Mouse (Mus musculus) MEL (cell line): Measurements from ENCODE around the gene Gm11985.
A peak's percentile ranks its signal among the peaks of the same experiment; 100 is the strongest.
"Not testable (repeated sequence)": the region's sequence is repeated elsewhere in the genome, so short reads cannot be mapped to it uniquely, and the experiment has no call there.

Source experiments
- CHD2 ChIP-seq: IDR thresholded peaks from 2 replicates; pipeline ENCODE4 v1.6.1; 2011; ENCODE audit warnings: low read length, improper control_type of control experiment
- CTCF ChIP-seq, 3 experiments: IDR thresholded peaks in 2 of 3; conservative IDR thresholded peaks in 1 of 3; 2 replicates each; pipeline ENCODE4 v1.5.1; 2011 to 2012; ENCODE audit warnings: low read length in 3 of 3, low read depth in 2 of 3, mild to moderate bottlenecking in 2 of 3, improper control_type of control experiment in 1 of 3, inconsistent platforms in 1 of 3, mixed read lengths in 1 of 3, moderate library complexity in 1 of 3; ENCODE audit not compliant: control insufficient read depth in 1 of 3, insufficient read depth in 1 of 3, poor library complexity in 1 of 3, severe bottlenecking in 1 of 3
- EP300 ChIP-seq, 2 experiments: IDR thresholded peaks; 2 replicates each; pipeline ENCODE4 v1.6.1; 2011; ENCODE audit warnings: improper control_type of control experiment in 2 of 2, low read length in 2 of 2, low read depth in 1 of 2, mild to moderate bottlenecking in 1 of 2
- GABPA ChIP-seq: IDR thresholded peaks from 2 replicates; pipeline ENCODE4 v1.6.1; 2012; ENCODE audit warnings: low read depth, mild to moderate bottlenecking, inconsistent platforms, low read length, improper control_type of control experiment, moderate library complexity
- POLR2A ChIP-seq, 2 experiments: IDR thresholded peaks; 2 replicates each; pipeline ENCODE4 v1.6.1; 2011 to 2012; ENCODE audit warnings: low read length in 2 of 2, mild to moderate bottlenecking in 2 of 2, control low read depth in 1 of 2, improper control_type of control experiment in 1 of 2, low read depth in 1 of 2, moderate library complexity in 1 of 2; ENCODE audit not compliant: control insufficient read depth in 1 of 2, insufficient read depth in 1 of 2, poor library complexity in 1 of 2
- UBTF ChIP-seq: IDR thresholded peaks from 2 replicates; pipeline ENCODE4 v1.6.1; 2012; ENCODE audit warnings: low read depth, mild to moderate bottlenecking, inconsistent platforms, low read length, improper control_type of control experiment, moderate library complexity, borderline replicate concordance; ENCODE audit not compliant: insufficient read depth
- USF1 ChIP-seq: IDR thresholded peaks from 2 replicates; pipeline ENCODE4 v1.6.1; 2014; ENCODE audit warnings: low read depth, mild to moderate bottlenecking, inconsistent platforms, low read length, improper control_type of control experiment, moderate library complexity

DNA sequence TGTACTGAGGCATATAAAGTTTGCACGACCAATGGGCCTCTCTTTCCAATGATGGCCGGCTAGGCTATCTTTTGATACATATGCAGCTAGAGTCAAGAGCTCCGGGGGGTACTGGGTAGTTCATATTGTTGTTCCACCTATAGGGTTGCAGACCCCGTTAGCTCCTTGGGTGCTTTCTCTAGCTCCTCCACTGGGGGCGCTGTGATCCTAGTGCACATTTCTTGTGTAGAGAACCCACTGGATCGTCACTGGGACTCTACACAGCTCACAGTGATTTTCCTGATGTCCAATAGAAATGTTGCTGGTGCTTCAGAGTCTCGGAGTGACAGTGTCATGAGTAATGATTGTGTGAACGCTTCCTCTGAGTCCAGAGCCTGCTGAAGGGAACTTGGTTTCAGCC is 33.5 kb upstream of the Gm11985 start:
- TF ChIP-seq POLR2A (IDR thresholded peaks at IDR 0.05; ENCODE audit: control insufficient read depth in 1 of 2, insufficient read depth in 1 of 2, low read depth in 1 of 2, low read length in 2 of 2, poor library complexity in 1 of 2); CHD2; USF1; UBTF; GABPA; EP300 (IDR thresholded peaks at IDR 0.05; ENCODE audit: low read depth in 1 of 2, low read length in 2 of 2): not testable (repeated sequence)
- TF ChIP-seq CTCF (IDR thresholded peaks at IDR 0.05 in 2 of 3, conservative IDR thresholded peaks at IDR 0.05 in 1 of 3; ENCODE audit: control insufficient read depth in 1 of 3, insufficient read depth in 1 of 3, low read depth in 2 of 3, low read length in 3 of 3, poor library complexity in 1 of 3, severe bottlenecking in 1 of 3) = peak in 2 of 3 experiments; percentile 15 to 27; a peak in 4 of 6 replicates
